Mouse (Mus musculus) cerebellum, adult (tissue): ENCODE results near the gene Tlx2.

ENCODE experiments used
- ATAC-seq: cut with Nextera tagmentation; 2 replicates; pipeline ENCODE4 v1.9.2; 2017; ENCODE audit warnings: mild to moderate bottlenecking, moderate library complexity, mixed read lengths; ENCODE audit not compliant: insufficient number of reproducible peaks, low FRiP score, low TSS enrichment

Gene Tlx2

GRCm38 (mm10) chr6:83025221-83025620, 44.9 kb downstream of the Tlx2 start:
- no peak for ATAC-seq

GRCm38 (mm10) chr6:83024421-83024820, 45.7 kb downstream of the Tlx2 start:
- ATAC-seq = no peak

GRCm38 (mm10) chr6:83023786-83024185, 46.3 kb downstream of the Tlx2 start:
- no peak for ATAC-seq

- no peak for ATAC-seq
Observed at GRCm38 (mm10) chr6:83023008-83023407, 47.1 kb downstream of the Tlx2 start.

GRCm38 (mm10) chr6:83020836-83021593, 49.1 kb downstream of the Tlx2 start:
- ATAC-seq = no peak

GRCm38 (mm10) chr6:83020121-83020520, 50.0 kb downstream of the Tlx2 start:
- no peak for ATAC-seq

GRCm38 (mm10) chr6:83019044-83019443, 51.0 kb downstream of the Tlx2 start:
- no peak for ATAC-seq
